Mouse (Mus musculus): Measurements from ENCODE around the gene Synpr. TPM values are rescaled to one million over a fixed set of nuclear protein-coding genes. Genes with fewer than 3 reads are reported as not detected.

The Synpr gene
- total RNA-seq, 2 experiments from 2014 or later: not detected

DNA sequence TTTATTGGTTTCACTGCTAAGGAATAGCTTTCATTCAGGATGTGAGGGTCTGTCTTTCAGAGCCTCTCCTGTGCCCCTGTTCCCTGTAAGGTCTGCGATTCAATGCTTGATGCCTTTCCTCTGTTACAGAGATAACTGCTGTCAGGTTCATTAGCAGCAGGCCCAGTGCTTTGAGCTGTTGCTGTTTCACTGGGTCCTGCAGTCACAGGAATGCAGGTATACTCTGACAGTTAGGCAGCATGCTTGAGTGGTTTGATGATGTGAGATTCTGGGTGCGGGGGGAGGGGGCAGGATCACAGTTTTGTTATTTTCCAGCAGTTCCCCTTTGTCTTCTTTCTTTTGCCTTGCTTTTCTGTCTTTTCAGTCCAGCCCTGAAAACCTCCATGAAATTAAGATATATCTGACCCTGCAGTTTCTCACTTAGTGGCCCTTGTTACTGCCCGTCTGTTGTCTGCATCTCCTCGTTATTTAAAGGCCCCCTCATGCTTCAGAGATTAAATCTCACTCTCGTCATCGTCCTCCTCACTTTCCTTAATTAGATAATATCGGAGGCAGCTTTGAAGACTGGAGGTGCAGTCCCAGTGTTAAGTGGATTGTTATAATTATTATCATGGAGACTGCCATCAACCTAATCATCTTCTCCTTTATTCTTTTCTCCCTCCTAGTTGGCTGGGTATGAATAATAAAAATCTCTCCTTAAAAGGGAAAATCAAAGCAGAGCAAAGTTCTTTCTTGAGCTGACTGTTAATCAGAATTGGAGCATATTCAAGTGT is 234.8 kb downstream of the Synpr start:
- no peak for ATAC-seq (replicated peaks; ENCODE audit: poor library complexity)

DNA sequence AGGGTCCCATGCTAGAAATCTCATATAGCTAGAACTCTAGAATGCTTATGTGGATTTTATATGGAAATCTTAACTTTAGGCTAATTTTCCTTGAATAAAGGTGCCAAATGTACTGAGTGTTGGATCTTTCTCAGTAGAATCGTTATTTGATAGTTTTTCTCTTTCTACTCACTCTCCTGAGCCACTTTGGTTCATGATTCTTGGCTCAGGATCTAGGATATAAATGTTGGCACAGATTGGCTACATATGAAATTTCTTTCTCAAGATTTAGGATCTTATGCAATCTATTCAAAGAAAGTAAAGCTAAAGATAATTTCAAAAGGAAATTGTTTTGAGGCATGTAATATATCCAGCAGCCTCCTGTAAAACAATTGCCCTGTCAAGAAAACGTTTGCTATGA is 263.2 kb downstream of the Synpr start:
- ATAC-seq (replicated peaks; ENCODE audit: poor library complexity): no peak

DNA sequence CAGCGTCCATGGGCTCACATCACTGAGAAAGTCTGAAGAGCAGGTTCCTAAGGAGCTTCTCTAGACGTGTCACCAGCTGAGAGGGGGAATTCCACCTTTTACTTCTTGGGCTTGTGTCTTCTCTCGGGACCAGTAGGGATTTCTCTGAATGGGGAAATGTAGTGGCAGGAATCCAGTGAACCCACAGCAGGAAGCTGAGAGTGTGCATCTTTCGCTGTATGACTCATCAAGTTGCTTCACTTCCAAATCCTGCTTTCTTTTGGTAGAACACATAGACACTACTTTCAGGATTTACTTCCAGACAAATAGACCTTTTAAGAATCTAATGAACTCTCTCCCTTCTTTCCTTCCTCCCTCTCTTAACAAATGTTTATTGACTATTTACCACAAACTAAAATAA is 266.6 kb downstream of the Synpr start:
- no peak for ATAC-seq (replicated peaks; ENCODE audit: poor library complexity)

DNA sequence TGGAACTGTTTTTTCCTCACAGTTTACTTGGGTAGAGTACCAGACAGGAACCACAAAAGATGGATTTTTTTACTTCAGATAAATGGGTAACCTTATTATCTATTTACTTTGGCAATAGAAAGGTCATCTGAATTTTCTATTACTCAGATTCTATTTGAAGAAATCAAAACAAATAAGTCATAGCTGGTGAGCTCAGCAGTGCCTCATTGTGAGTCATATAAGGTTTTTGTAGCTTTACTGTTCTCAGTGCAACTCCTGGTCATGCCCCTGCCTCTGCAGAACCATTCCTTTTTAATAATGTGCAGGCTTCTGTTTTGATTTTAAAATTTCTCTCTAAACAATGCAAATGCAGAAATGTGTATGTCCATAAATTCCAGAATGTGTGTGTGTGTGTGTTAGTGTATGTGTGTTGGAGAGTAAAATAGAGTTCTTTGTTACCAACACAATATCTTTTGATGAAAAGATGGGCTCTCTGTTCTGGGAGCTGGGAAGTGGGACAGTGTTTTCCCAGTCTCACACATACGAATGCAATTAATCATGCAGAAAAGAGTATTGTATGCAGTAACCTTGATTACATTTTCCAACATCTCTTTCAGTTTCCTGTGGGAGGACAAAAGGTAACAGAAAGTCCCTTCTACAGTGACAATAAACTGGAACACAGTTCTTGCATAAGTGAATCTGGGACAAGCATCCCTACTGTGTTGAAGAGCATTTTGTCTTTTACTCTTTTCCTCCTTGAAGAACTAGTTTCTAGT is 269.2 kb downstream of the Synpr start:
- no peak for ATAC-seq (replicated peaks; ENCODE audit: poor library complexity)

DNA sequence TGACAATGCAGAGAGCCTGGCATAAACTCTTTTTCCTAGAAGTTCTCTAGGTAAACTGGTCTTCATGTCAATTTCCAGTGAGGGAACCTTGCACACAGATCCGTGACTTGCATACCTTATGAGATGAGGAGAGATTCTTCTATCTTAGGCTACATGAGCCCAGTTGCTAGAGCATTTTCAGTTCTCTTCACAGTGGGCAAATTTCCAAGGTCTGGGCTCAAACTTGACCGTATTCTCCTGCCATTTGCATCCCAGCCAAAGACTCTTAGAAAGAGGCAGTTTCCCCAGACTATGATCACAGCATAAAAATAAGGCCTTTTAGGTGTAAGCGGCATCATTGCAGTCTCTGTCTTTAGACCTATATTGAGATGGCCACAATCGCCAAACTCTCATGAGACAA is 270.1 kb downstream of the Synpr start:
- no peak for ATAC-seq (replicated peaks; ENCODE audit: poor library complexity)

DNA sequence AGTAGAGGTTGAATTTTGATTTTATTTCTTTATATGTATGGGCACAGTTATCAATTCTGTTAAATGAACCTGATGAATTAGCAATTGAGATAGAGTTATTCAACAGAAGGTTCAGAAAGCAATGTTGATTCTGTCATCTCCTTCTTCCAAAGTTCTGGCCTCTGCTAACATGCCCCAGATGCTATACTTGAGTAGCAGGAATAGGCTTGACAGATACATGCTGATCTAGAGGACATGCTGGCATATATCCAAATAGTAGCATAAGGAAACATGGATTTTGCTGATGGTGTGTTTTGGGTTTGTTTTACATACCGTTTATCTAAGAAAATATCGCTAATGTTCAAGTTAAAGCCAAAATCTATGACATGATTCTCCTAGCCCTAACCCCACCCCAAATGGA is 273.5 kb downstream of the Synpr start:
- no peak for ATAC-seq (replicated peaks; ENCODE audit: poor library complexity)

DNA sequence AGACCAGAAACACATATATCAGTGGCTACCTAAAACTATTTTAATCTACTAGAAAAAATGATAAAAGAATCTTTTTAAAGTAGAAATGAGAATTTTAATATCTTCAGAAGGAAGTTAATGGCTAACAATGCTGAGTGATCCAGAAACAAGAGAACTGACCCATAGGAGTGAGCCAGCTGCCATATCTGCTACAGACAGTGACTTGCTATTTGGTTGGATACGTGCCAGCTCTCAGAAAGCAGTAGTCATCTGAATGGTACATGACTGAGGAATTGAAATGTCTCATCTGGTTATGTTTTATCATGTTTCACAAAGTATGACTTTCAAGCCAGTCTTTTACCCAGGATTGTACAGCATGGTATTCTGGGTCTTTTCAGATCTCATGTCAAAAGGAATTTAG is 282.7 kb downstream of the Synpr start:
- ATAC-seq (replicated peaks; ENCODE audit: poor library complexity): no peak

DNA sequence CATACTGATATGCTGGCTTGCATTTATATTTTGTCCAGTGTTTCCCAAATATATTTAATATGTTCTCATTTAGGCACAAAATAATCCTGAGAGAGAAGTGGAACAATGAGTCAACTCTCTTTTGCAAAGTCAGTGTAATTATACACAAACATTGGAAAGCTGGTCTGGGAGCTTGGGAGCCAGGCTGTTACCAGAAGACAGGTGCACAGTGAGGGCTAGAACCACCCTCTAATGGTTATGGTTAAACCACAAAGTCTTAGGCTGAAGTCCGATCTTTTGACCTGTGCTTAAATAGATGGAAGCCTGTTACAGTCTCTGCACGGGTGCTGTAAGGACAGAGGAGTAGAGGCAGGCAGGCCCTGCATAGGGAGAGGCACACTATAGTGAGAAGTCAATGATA is 283.4 kb downstream of the Synpr start:
- ATAC-seq (replicated peaks; ENCODE audit: poor library complexity): no peak

DNA sequence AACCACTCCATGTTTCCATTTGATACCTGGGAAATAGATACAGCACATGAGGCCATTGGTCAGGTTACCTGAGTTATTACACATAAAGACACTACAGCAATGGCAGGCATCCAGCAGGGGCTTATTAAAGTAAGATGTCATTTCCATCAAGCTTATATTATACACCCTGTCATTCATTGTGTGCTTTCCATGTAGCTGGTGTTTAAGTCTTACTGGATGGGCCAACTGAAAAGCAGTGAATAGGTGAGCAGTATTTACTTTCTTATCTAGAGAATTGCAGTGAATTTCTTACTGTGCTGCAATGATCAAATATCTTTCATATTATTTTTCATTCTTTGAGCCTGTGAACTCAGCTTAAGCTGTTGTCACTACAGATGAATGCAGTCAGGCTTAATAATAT is 287.4 kb downstream of the Synpr start:
- no peak for ATAC-seq (replicated peaks; ENCODE audit: poor library complexity)

DNA sequence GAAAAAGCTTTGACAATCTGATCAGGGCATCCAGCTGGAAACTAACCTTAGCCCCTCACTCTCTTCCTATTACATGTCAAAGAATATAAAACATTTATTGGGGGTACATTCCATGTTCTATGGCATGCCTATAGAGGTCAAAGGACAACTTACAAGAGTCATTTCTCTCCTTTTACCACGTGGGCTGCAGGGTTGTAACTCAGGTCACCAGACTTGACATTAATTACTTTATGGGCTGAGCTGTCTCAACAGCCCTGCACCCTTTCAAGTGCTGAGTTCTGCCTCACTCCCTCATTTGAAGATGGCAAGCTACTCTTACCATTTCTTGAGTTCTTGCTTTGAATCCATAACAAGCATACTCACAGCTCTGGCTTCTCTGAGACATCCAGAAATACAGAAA is 287.9 kb downstream of the Synpr start:
- ATAC-seq (replicated peaks; ENCODE audit: poor library complexity): no peak

DNA sequence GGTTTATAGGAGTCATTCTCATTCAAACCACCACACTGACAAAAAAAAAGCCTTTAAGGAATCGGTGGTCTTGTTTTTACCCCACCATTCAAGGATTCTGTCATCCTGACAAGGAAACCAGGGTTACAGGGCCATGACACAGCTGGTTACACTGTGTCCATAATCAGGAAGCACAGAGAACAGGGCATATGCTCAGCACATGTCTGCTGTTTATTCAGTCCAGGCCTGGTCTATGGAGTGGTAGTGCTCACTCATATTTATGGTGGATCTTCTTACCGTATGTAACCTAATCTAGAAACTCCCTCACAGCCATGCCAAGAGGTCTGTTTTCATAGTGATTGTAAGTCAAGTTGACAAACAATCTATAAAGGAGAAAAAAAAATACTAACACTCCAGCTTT is 293.5 kb downstream of the Synpr start:
- ATAC-seq (replicated peaks; ENCODE audit: poor library complexity): no peak

DNA sequence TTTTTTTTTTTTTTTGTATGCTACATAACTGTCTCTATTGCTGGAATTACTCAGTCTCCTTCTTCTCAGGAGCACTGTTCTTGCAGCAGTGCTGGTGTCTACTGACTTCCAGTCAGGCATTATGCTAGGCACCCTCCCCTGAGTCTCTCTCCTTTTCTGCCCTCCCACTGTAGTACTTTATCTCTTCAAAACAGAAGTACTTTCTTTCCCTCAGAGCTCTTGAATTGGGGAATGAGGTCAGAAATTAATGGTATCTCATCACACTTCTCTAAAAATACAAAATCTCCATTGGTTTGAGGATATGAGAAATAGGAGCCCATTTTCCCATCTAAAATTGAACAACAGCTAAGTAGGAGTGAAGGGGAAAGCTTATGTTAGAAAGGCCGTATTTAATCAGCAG is 294.2 kb downstream of the Synpr start:
- peak; percentile 57; the same call in 1 of the 2 replicates for ATAC-seq (replicated peaks; ENCODE audit: poor library complexity)

DNA sequence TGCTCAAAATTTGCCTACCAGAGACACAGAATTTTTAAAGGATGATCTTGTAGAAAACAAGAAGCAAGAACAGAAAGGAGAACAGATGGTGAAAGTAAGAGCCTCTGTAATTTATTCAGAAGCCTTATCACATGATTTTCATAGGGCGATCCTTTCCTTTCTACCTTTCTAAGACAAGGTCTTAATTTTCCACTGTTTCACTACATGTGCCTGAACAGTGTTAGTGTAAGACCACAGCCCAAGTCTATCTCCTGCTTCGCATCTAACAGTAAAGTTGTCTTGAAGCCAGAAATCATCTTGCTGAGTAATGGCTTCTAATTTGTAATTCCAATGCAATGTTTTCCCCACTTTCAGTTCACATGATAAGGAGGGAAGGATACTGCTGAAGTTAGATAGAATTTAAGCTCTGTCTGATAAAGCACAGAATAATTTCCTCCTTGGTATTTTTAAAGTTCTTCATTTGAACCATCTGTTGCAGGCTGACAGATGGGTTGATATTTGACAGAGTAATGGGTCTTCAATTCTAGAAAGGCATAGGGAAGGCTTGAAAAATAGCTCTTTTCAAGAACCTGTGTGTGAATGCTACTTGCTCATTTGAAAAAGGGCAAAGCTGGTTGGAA is 308.9 kb downstream of the Synpr start:
- ATAC-seq (replicated peaks; ENCODE audit: poor library complexity): no peak

DNA sequence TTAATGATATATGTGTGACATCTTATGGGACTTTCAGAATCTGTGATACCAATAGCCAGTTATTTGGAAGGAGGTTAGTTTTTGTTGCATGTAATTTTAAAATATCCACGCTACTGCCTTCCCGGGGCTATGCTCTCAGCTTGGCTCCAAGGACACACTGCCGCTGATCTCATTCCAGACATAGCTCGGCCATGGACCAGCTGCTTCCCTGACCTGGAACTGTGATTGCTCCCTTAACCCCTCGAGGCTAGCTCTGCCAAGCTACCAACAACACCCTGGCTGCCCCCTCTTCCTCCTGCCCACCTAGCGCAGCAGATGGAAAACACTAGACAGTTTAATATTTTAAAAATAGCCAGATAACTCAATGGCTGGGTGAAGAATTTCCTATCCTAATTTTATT is 311.7 kb downstream of the Synpr start:
- no peak for ATAC-seq (replicated peaks; ENCODE audit: poor library complexity)

DNA sequence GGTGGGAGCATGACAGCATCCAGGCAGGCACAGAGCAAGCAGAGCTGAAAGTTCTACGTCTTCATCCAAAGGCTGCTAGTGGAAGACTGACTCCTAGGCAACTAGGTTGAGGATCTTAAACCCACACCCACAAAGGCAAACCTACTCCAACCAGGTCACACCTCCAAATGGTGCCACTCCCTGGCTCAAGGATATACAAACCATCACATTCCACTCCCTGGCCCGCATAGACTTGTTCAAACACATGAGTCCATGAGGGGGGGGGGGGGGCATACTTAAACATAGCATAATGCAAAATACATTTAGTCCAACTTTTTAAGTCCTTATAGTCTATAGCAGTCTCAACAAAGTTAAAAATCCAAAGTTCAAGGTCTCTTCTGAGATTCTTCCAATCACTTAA is 312.6 kb downstream of the Synpr start:
- no peak for ATAC-seq (replicated peaks; ENCODE audit: poor library complexity)

DNA sequence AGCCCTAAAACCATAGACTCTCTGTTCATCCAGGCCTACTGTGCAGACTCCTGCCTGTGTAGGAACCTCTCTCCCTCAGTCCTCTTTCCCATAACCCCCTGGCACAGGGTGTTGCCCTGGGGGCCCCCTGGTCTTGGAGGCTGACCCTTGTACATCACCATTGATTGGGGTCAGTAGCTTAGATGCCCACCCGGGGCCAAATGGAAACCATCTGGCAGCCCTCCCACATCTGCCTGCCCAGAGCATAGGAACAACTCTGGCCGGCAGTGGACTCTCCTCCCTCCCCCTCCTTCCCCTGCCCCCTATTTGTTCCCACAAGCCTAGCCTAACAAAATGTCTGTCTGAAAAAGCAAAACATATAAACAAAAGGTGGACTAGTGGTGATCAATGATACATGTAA is 336.0 kb downstream of the Synpr start:
- no peak for ATAC-seq (replicated peaks; ENCODE audit: poor library complexity)

DNA sequence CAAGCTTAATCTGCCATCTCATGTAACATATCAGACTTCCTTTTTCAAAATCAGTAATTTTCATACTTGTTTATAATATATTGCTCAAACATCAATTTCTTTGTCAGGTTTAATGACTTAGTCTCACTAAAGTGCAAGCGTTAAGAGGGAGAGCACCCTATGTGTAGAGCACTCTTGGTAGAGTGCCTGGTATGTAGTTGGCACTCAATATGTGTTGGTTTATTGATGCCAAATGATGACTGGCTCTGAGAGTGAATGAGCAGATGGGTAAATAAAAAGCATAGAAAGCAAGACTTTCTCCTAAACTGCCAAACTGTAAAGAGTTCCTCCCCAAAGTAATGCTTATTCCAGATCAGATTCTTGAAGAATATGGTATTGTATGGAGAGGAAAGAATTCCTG is 365.3 kb downstream of the Synpr start:
- no peak for ATAC-seq (replicated peaks; ENCODE audit: poor library complexity)

DNA sequence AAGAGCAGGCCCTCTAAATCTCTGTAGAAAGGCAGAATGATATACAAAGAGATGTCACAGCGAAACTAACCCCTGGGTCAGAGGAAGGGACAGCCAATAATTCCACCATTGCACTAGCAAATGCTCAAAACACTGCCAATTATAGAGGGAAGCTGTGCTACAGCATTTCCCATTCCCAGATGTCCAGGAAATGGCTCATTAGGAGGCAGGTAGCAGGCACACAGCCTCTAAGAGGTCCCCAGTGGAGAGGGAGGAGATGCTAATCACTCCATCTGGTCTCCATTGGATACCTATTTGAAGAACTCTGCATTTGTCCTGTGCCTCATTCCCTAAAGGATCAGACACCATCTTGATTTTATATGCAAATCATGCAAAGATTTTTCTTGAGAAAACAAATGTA is 366.5 kb downstream of the Synpr start:
- ATAC-seq (replicated peaks; ENCODE audit: poor library complexity): no peak

DNA sequence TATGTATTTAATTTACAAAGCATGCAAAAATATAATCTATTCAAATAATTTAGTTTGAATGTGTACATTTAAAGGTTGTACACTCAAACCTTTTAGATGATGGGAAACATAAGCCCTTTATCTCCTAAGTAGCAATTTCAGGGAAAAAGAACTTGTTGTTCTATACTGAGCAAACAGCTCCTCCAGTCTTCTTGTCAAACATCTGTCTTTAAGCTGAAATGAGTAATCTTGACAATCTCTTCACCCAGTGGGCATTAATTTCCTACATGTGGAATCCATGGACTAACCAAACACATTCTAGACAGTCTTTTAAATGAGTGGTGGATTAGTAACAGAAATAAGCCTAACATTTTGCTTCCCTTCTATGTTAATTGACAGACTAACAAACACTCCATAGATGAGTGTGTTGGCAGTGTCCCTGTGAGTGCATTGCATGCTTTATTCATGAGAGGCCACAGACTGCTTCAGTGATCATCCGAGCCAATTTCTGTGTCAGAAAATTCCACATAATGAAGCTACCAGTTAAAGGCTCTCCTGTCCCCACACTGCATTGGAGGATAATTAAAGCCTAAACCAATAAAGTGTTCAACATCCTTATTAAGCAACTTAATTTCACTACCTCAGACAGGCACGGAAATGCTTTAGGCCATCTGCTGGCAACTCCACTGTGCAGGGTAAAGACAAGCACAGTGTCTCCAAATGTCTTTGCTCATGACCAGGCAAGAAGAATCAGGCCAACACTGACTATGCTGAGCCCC is 367.1 kb downstream of the Synpr start:
- no peak for ATAC-seq (replicated peaks; ENCODE audit: poor library complexity)
